Mouse (Mus musculus) lung, postnatal 14 days (tissue): ENCODE data around the gene Rarb.

Experiments used
- DNase-seq: peaks from one replicate; pipeline ENCODE4 v3.0.0; 2021

The Rarb gene

GRCm38 (mm10) chr14:16431941-16432499, 386.9 kb downstream of the Rarb start:
- DNase-seq = no peak

GRCm38 (mm10) chr14:16427569-16427968, 391.4 kb downstream of the Rarb start:
- DNase-seq = no peak

- DNase-seq = no peak
These were observed 404.8 kb downstream of the Rarb start for GRCm38 (mm10) chr14:16414163-16414562.

- no peak for DNase-seq
These were observed 413.8 kb downstream of the Rarb start for GRCm38 (mm10) chr14:16405187-16405586.

- no peak for DNase-seq
These were observed 434.2 kb downstream of the Rarb start for GRCm38 (mm10) chr14:16384783-16385182.
